Mouse (Mus musculus) limb, embryonic 12.5 days (tissue): ENCODE data around the gene Ccdc63. TPM values are rescaled to one million over a fixed set of nuclear protein-coding genes. Genes with fewer than 3 reads are reported as not detected.

Experiments used
- ATAC-seq: fragments of 200-750 bp; cut with Nextera tagmentation; 2 replicates; pipeline ENCODE4 v1.8.0; 2017; ENCODE audit warnings: low read depth, moderate TSS enrichment; ENCODE audit not compliant: insufficient number of reproducible peaks, insufficient read depth, low FRiP score, low TSS enrichment
- H3K27ac ChIP-seq: fragments of 300-500 bp; sonication (generic); 2 replicates; pipeline ENCODE4 v1.5.1; 2016; ENCODE audit warnings: mild to moderate bottlenecking, moderate library complexity
- H3K27me3 ChIP-seq: fragments of 300-500 bp; sonication (generic); 2 replicates; pipeline ENCODE4 v1.6.1; 2016; ENCODE audit warnings: mild to moderate bottlenecking, moderate library complexity
- H3K36me3 ChIP-seq: fragments of 300-500 bp; sonication (generic); 2 replicates; pipeline ENCODE4 v1.6.1; 2016; ENCODE audit warnings: mild to moderate bottlenecking, moderate library complexity
- H3K4me1 ChIP-seq: fragments of 300-500 bp; sonication (generic); replicated peaks from 2 replicates; pipeline ENCODE4 v1.6.1; 2016
- H3K4me2 ChIP-seq: fragments of 300-500 bp; sonication (generic); 2 replicates; pipeline ENCODE4 v1.6.1; 2016; ENCODE audit warnings: mild to moderate bottlenecking, moderate library complexity
- H3K4me3 ChIP-seq: fragments of 300-500 bp; sonication (generic); replicated peaks from 2 replicates; pipeline ENCODE4 v1.5.1; 2016; ENCODE audit warnings: mild to moderate bottlenecking
- H3K9ac ChIP-seq: fragments of 300-500 bp; sonication (generic); replicated peaks from 2 replicates; pipeline ENCODE4 v1.6.1; 2016; ENCODE audit warnings: mild to moderate bottlenecking, moderate library complexity
- H3K9me3 ChIP-seq: fragments of 300-500 bp; sonication (generic); 2 replicates; pipeline ENCODE4 v1.6.1; 2016; ENCODE audit warnings: mild to moderate bottlenecking, moderate library complexity
- WGBS: fragments of 180-500 bp; shearing (Covaris S2); methylation state at CpG from one replicate; pipeline ENCODE4 v1.1.7; 2016; 5-methylcytosine and 5-hydroxymethylcytosine counted together
- polyA plus RNA-seq: library from polyadenylated mRNA; unstranded; fragments of >200 nt; fragmentation: Nextera tagmentation; extraction: Ambion mirVana; gene quantifications from 2 replicates; pipeline ENCODE4 v1.2.1, GENCODE M21; 2016

Gene Ccdc63
- polyA plus RNA-seq, 1 experiment from 2014 or later, result not detected

- Histone ChIP-seq H3K9ac (no peak overlapping the region), H3K4me2 (peak overlapping the region; percentile 20; the same call in 1 of the 2 replicates), H3K36me3 (no peaks in the 10 kb centered on the region), H3K27ac (no peak overlapping the region), H3K4me3 (no peak overlapping the region), H3K9me3 (no peaks in the 10 kb centered on the region), H3K4me1 (no peaks in the 10 kb centered on the region), H3K27me3 (peaks cover 39% of the 10 kb centered on the region)
- ATAC-seq, result no peak
- WGBS, result 51% methylated on average over 12 of the region's 12 CpGs
Observed at GRCm38 (mm10) chr5:122103075-122103474, 37.5 kb downstream of the Ccdc63 start.

- 33% methylated on average over 7 of the region's 7 CpGs for WGBS
- no peak overlapping the region for H3K27ac ChIP-seq
- no peak overlapping the region for H3K4me3 ChIP-seq
- ATAC-seq, result no peak
- no peak overlapping the region for H3K4me2 ChIP-seq
- no peaks in the 10 kb centered on the region for H3K4me1 ChIP-seq
- no peaks in the 10 kb centered on the region for H3K9me3 ChIP-seq
- no peaks in the 10 kb centered on the region for H3K36me3 ChIP-seq
- H3K9ac ChIP-seq, result no peak overlapping the region
- peaks cover 39% of the 10 kb centered on the region for H3K27me3 ChIP-seq
Observed at GRCm38 (mm10) chr5:122102476-122103050, 38.1 kb downstream of the Ccdc63 start.

GRCm38 (mm10) chr5:122094439-122094838, 46.2 kb downstream of the Ccdc63 start:
- no peaks in the 10 kb centered on the region for H3K36me3 ChIP-seq

GRCm38 (mm10) chr5:122093734-122094133, 46.9 kb downstream of the Ccdc63 start:
- H3K27me3 ChIP-seq, result no peaks in the 10 kb centered on the region
- no peak overlapping the region for H3K4me3 ChIP-seq
- H3K27ac ChIP-seq, result no peak overlapping the region
- 88% methylated on average over 14 of the region's 14 CpGs for WGBS
- no peaks in the 10 kb centered on the region for H3K4me1 ChIP-seq
- H3K9ac ChIP-seq, result no peak overlapping the region
- ATAC-seq, result no peak
- H3K36me3 ChIP-seq, result no peaks in the 10 kb centered on the region
- 0 out of 2 replicates have a peak, but pooled peaks cover 5% of the 10 kb centered on the region for H3K9me3 ChIP-seq
- no peak overlapping the region for H3K4me2 ChIP-seq

More at GRCm38 (mm10) chr5:122094439-122094838, 46.2 kb downstream of the Ccdc63 start:
- 86% methylated on average over 10 of the region's 10 CpGs for WGBS
- Histone ChIP-seq H3K9ac (no peak overlapping the region), H3K27ac (no peak overlapping the region), H3K4me3 (no peak overlapping the region), H3K27me3 (no peaks in the 10 kb centered on the region), H3K4me1 (no peaks in the 10 kb centered on the region), H3K4me2 (no peak overlapping the region), H3K9me3 (0 out of 2 replicates have a peak, but pooled peaks cover 5% of the 10 kb centered on the region)
- no peak for ATAC-seq

GRCm38 (mm10) chr5:122092794-122093193, 47.8 kb downstream of the Ccdc63 start:
- no peak overlapping the region for H3K4me3 ChIP-seq
- no peak overlapping the region for H3K27ac ChIP-seq
- H3K36me3 ChIP-seq, result no peaks in the 10 kb centered on the region
- WGBS, result 60% methylated on average over 11 of the region's 11 CpGs
- H3K9me3 ChIP-seq, result 0 out of 2 replicates have a peak, but pooled peaks cover 5% of the 10 kb centered on the region
- ATAC-seq, result no peak
- no peaks in the 10 kb centered on the region for H3K27me3 ChIP-seq
- no peaks in the 10 kb centered on the region for H3K4me1 ChIP-seq
- no peak overlapping the region for H3K9ac ChIP-seq
- H3K4me2 ChIP-seq, result no peak overlapping the region

GRCm38 (mm10) chr5:122091070-122091469, 49.6 kb downstream of the Ccdc63 start:
- no peaks in the 10 kb centered on the region for H3K36me3 ChIP-seq
- no peaks in the 10 kb centered on the region for H3K27me3 ChIP-seq
- no peak overlapping the region for H3K4me3 ChIP-seq
- no peak overlapping the region for H3K9ac ChIP-seq
- no peaks in the 10 kb centered on the region for H3K4me1 ChIP-seq
- ATAC-seq, result no peak
- no peak overlapping the region for H3K4me2 ChIP-seq
- no peak overlapping the region for H3K27ac ChIP-seq
- 16% methylated on average over 15 of the region's 15 CpGs for WGBS
- H3K9me3 ChIP-seq, result 0 out of 2 replicates have a peak, but pooled peaks cover 5% of the 10 kb centered on the region

- no peak overlapping the region for H3K4me3 ChIP-seq
- no peak overlapping the region for H3K4me2 ChIP-seq
- no peaks in the 10 kb centered on the region for H3K4me1 ChIP-seq
- H3K9me3 ChIP-seq, result 0 out of 2 replicates have a peak, but pooled peaks cover 5% of the 10 kb centered on the region
- no peaks in the 10 kb centered on the region for H3K27me3 ChIP-seq
- WGBS, result 81% methylated on average over 8 of the region's 8 CpGs
- no peak for ATAC-seq
- H3K36me3 ChIP-seq, result no peaks in the 10 kb centered on the region
- H3K9ac ChIP-seq, result no peak overlapping the region
- H3K27ac ChIP-seq, result no peak overlapping the region
Observed at GRCm38 (mm10) chr5:122089664-122090063, 51.0 kb downstream of the Ccdc63 start.

- peak; percentile 79 for ATAC-seq
- Histone ChIP-seq H3K9ac (no peak overlapping the region), H3K4me3 (no peak overlapping the region), H3K4me2 (no peak overlapping the region), H3K4me1 (no peaks in the 10 kb centered on the region), H3K9me3 (0 out of 2 replicates have a peak, but pooled peaks cover 5% of the 10 kb centered on the region), H3K36me3 (no peaks in the 10 kb centered on the region), H3K27me3 (no peaks in the 10 kb centered on the region), H3K27ac (no peak overlapping the region)
- 3% methylated on average over 5 of the region's 5 CpGs for WGBS
Observed at GRCm38 (mm10) chr5:122088917-122089316, 51.7 kb downstream of the Ccdc63 start.

GRCm38 (mm10) chr5:122086121-122086520, 54.5 kb downstream of the Ccdc63 start:
- Histone ChIP-seq H3K4me2 (no peak overlapping the region), H3K27me3 (no peaks in the 10 kb centered on the region), H3K36me3 (no peaks in the 10 kb centered on the region), H3K9me3 (no peaks in the 10 kb centered on the region), H3K27ac (no peak overlapping the region), H3K9ac (no peak overlapping the region), H3K4me1 (no peaks in the 10 kb centered on the region), H3K4me3 (no peak overlapping the region)
- WGBS, result 70% methylated on average over 3 of the region's 3 CpGs
- no peak for ATAC-seq

- Histone ChIP-seq H3K9me3 (no peaks in the 10 kb centered on the region), H3K27ac (no peak overlapping the region), H3K4me2 (no peak overlapping the region), H3K27me3 (no peaks in the 10 kb centered on the region), H3K4me3 (no peak overlapping the region), H3K4me1 (no peaks in the 10 kb centered on the region), H3K36me3 (no peaks in the 10 kb centered on the region), H3K9ac (no peak overlapping the region)
- no peak for ATAC-seq
- 79% methylated on average over 7 of the region's 7 CpGs for WGBS
Observed at GRCm38 (mm10) chr5:122085291-122085690, 55.3 kb downstream of the Ccdc63 start.

- Histone ChIP-seq H3K9me3 (no peaks in the 10 kb centered on the region), H3K4me2 (no peak overlapping the region), H3K4me1 (no peaks in the 10 kb centered on the region), H3K36me3 (no peaks in the 10 kb centered on the region), H3K4me3 (no peak overlapping the region), H3K27ac (no peak overlapping the region), H3K27me3 (no peaks in the 10 kb centered on the region), H3K9ac (no peak overlapping the region)
- ATAC-seq, result no peak
- WGBS, result 61% methylated on average over 3 of the region's 3 CpGs
Observed at GRCm38 (mm10) chr5:122084470-122084869, 56.2 kb downstream of the Ccdc63 start.

GRCm38 (mm10) chr5:122083282-122083681, 57.3 kb downstream of the Ccdc63 start:
- H3K4me3 ChIP-seq, result no peak overlapping the region
- 94% methylated on average over 2 of the region's 2 CpGs for WGBS
- no peaks in the 10 kb centered on the region for H3K27me3 ChIP-seq
- no peaks in the 10 kb centered on the region for H3K36me3 ChIP-seq
- no peak overlapping the region for H3K9ac ChIP-seq
- no peaks in the 10 kb centered on the region for H3K9me3 ChIP-seq
- H3K4me1 ChIP-seq, result no peaks in the 10 kb centered on the region
- H3K27ac ChIP-seq, result no peak overlapping the region
- no peak overlapping the region for H3K4me2 ChIP-seq
- ATAC-seq, result no peak
